Mouse (Mus musculus) activated CD4-positive, CD25-positive, alpha-beta regulatory T cell, adult 9 weeks (primary cell): ENCODE results near the gene B3gat3. TPM values are rescaled to one million over a fixed set of nuclear protein-coding genes. Genes with fewer than 3 reads are reported as not detected.

ENCODE experiments used
- polyA plus RNA-seq: library from polyadenylated mRNA; unstranded; fragments of 100-300 nt; shearing (Covaris generic); gene quantifications from one replicate; pipeline ENCODE4 v1.2.1, GENCODE M21; 2017

The B3gat3 gene
- polyA plus RNA-seq, 1 experiment from 2014 or later, result 33.9 TPM

Other genes with a start within 250 kb of the B3gat3 start
- 127 TPM for gene Slc3a2, start 197.0 kb upstream of the B3gat3 start, polyA plus RNA-seq
- 84.1 TPM for gene Wdr74, start 184.5 kb upstream of the B3gat3 start, polyA plus RNA-seq
- gene 1700092M07Rik, start 179.7 kb upstream of the B3gat3 start, polyA plus RNA-seq, result 3.2 TPM
- gene Stx5a, start 179.0 kb upstream of the B3gat3 start, polyA plus RNA-seq, result 169 TPM
- gene Nxf1, start 163.3 kb upstream of the B3gat3 start, polyA plus RNA-seq, result 265 TPM
- 102 TPM for gene Tmem223, start 149.4 kb upstream of the B3gat3 start, polyA plus RNA-seq
- 170 TPM for gene Tmem179b, start 145.9 kb upstream of the B3gat3 start, polyA plus RNA-seq
- gene Taf6l, start 134.0 kb upstream of the B3gat3 start, polyA plus RNA-seq, result 5.1 TPM
- gene Polr2g, start 121.8 kb upstream of the B3gat3 start, polyA plus RNA-seq, result 164 TPM
- 3.8 TPM for gene Zbtb3, start 117.8 kb upstream of the B3gat3 start, polyA plus RNA-seq
- gene Ttc9c, start 101.0 kb upstream of the B3gat3 start, polyA plus RNA-seq, result 54.6 TPM
- gene Hnrnpul2, start 100.4 kb upstream of the B3gat3 start, polyA plus RNA-seq, result 8.4 TPM
- not detected for gene AC129217.1, start 90.6 kb upstream of the B3gat3 start, polyA plus RNA-seq
- gene Bscl2, start 82.9 kb upstream of the B3gat3 start, polyA plus RNA-seq, result 105 TPM
- gene Gng3, start 81.2 kb upstream of the B3gat3 start, polyA plus RNA-seq, result 0.35 TPM
- gene Lrrn4cl, start 69.6 kb upstream of the B3gat3 start, polyA plus RNA-seq, result not detected
- 159 TPM for gene Ubxn1, start 48.9 kb upstream of the B3gat3 start, polyA plus RNA-seq
- 84.5 TPM for gene Uqcc3, start 39.5 kb upstream of the B3gat3 start, polyA plus RNA-seq
- gene Lbhd1, start 36.6 kb upstream of the B3gat3 start, polyA plus RNA-seq, result 110 TPM
- not detected for gene Gm49403, start 36.4 kb upstream of the B3gat3 start, polyA plus RNA-seq
- 59.2 TPM for gene 1810009A15Rik, start 31.5 kb upstream of the B3gat3 start, polyA plus RNA-seq
- gene Gm49416, start 31.4 kb upstream of the B3gat3 start, polyA plus RNA-seq, result not detected
- gene Ints5, start 27.4 kb upstream of the B3gat3 start, polyA plus RNA-seq, result 47.9 TPM
- 137 TPM for gene Ganab, start 22.3 kb upstream of the B3gat3 start, polyA plus RNA-seq
- gene Rom1, start 9.0 kb downstream of the B3gat3 start, polyA plus RNA-seq, result 12.2 TPM
- gene Eml3, start 9.2 kb downstream of the B3gat3 start, polyA plus RNA-seq, result 68.2 TPM
- 197 TPM for gene Mta2, start 21.5 kb downstream of the B3gat3 start, polyA plus RNA-seq
- 47.2 TPM for gene Tut1, start 33.5 kb downstream of the B3gat3 start, polyA plus RNA-seq
- gene Eef1g, start 46.7 kb downstream of the B3gat3 start, polyA plus RNA-seq, result 339 TPM
- gene Ahnak, start 68.9 kb downstream of the B3gat3 start, polyA plus RNA-seq, result 113 TPM
- not detected for gene Scgb1a1, start 167.6 kb downstream of the B3gat3 start, polyA plus RNA-seq
- gene Asrgl1, start 215.3 kb downstream of the B3gat3 start, polyA plus RNA-seq, result 20.7 TPM